Mouse (Mus musculus) frontal cortex, postnatal 25 days (tissue): ENCODE measurements at regions not wholly inside any gene's neighbourhood (a gene's known extent, or its start where the extent isn't known, plus 50 kb on each side); places are given as distances from the start of the nearest gene placed in this dataset.

Source experiments
- DNase-seq, 2 experiments: peaks; one replicate each; pipeline ENCODE4 v3.0.0; 2022; ENCODE audit warnings: low spot score in 2 of 2

GRCm38 (mm10) chr15:11712481-11713274, 194.4 kb downstream of the Npr3 start:
- no peak for DNase-seq

- no peak for DNase-seq
Measured at GRCm38 (mm10) chr15:11701246-11701645, 205.8 kb downstream of the Npr3 start.

DNA sequence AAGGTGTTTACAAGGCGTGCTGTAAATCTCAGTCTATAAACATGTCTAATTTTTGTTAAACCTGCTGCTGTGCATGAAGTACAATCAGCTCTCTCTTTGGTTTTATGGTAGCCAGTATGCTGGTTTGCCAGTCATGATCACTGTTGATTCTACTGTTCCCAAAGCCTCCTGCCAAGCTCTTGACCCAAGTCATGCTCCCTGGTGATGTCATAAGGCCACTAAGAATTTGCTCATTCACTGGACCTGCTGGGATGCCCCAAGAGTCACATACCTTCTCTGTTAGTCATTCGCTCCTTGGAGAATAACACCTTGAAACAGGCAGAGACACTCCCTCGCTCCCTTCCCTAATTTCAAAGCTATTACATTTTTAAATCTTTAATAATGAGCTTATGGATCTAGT, 207.2 kb downstream of the Npr3 start:
- no peak for DNase-seq

GRCm38 (mm10) chr15:11697060-11697459, 210.0 kb downstream of the Npr3 start:
- DNase-seq: no peak

- DNase-seq: no peak
Measured at GRCm38 (mm10) chr15:11693772-11694270, 213.3 kb downstream of the Npr3 start.

GRCm38 (mm10) chr15:11664839-11665379, 242.2 kb downstream of the Npr3 start:
- no peak for DNase-seq

DNA sequence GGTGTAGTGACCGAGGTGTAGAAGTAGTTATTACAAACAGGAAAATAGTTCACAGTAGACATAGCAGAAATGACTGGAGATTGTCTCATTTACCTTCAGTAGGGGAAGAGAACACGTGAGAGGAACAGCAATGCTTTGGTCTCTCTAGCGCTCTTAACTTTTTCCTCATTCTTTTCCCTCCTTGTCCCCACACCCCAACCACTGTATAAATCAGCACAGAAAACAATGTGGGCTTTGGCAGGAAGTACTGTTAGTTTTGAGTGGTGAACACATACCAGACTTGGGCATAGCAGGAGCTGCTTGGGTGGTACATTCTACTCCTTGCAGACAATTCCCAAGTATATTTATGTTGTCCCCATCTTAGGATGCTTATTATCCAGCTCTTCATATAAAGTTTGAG, 251.9 kb downstream of the Npr3 start:
- no peak for DNase-seq

- no peak for DNase-seq
Measured at GRCm38 (mm10) chr15:11646241-11646640, 246.8 kb upstream of the Tars start.

- DNase-seq: no peak
Measured at GRCm38 (mm10) chr15:11644779-11645178, 245.3 kb upstream of the Tars start.

GRCm38 (mm10) chr15:11630654-11631053, 231.2 kb upstream of the Tars start:
- DNase-seq: no peak

DNA sequence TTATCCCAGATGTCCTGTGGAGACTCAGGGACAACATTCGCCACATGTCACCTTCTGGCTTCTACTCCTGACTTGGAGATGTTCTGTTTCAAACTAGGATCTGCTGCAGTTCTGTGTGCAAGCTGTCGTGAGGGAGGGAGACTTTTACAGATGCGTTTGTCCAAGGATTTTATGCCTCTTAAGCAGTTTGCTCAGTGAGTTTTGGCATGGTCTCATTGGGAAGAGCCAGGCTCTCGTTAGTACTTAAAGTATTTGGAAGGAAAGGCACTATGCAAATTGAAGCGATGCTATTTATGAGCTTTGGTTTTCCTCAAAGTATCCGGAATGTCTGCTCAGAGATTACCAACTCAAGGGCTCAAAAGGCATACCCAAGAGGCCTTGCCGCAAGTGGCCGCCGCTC, 227.0 kb upstream of the Tars start:
- no peak for DNase-seq

- no peak for DNase-seq
Measured at GRCm38 (mm10) chr15:11612416-11612815, 213.0 kb upstream of the Tars start.

GRCm38 (mm10) chr15:11610043-11610670, 210.7 kb upstream of the Tars start:
- DNase-seq: no peak

GRCm38 (mm10) chr15:11607489-11607888, 208.0 kb upstream of the Tars start:
- no peak for DNase-seq

GRCm38 (mm10) chr15:11605677-11606076, 206.2 kb upstream of the Tars start:
- no peak for DNase-seq

GRCm38 (mm10) chr15:11597021-11597420, 197.6 kb upstream of the Tars start:
- DNase-seq: no peak

DNA sequence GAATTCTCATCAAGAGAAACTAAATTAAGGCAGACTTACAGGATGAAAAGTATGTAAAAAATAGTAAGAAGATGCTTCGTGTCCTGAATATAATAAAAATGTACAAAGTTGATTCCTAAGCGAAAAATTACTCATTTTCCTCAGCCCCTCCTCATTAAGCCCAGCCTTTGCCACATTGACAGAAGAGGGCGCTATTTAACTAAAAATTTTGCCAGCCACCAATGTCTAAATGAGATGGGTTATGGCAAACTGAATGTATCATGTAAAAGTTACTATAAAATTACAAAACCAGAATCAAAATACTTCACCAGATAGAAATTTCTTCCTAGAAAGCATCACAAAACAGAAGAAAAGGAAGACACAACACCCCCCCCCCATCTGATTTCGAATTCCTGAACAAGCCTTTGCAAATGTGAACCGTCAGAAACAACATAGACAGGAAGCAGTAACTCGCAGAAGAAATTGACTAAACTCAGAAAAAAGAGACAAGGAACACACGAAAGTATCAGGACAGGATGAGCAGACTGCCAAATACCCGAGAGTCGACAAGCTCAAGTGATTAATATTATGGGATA, 191.2 kb upstream of the Tars start:
- DNase-seq: no peak

DNA sequence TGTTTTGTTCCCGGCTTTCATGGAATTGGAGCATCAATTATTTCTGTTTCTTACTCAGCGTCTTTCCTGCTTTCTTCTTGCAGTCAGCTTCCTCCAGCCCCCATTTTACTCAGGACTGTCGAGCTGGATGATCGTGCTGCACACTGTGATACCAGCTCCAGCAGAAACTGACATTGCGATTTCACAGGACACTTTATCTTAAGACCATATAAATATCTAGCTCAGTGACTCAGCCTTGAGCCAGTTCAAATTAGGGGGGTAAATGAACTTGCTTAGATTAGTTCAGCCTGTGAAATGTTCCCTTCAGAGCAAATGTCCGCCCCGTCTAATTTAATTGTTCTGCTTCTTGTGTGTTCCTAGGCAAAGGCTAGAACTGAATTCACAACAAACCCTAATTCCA, 190.3 kb upstream of the Tars start:
- no peak for DNase-seq

GRCm38 (mm10) chr15:11586384-11586783, 186.9 kb upstream of the Tars start:
- DNase-seq: no peak

DNA sequence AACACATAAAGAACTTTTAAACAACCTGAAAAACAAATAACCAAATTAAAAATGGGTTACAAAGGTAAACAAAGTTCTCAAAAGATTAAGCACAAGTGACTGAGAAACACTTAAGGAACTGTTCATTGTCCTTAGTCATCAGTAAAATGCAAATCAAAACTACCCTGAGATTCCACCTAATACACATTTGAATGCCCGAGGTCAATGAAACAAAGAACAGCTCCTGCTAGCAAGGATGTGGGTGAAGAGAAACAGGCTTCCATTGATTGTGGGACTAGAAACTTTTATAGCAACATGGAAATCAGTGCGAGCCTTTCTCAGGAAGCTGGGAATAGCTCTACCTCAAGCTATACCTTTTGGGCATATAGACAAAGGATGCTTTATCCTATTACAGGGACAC, 184.7 kb upstream of the Tars start:
- no peak for DNase-seq

- no peak for DNase-seq
Measured at GRCm38 (mm10) chr15:11578331-11578730, 178.9 kb upstream of the Tars start.

- no peak for DNase-seq
Measured at GRCm38 (mm10) chr15:11574359-11574758, 174.9 kb upstream of the Tars start.

GRCm38 (mm10) chr15:11573496-11573895, 174.0 kb upstream of the Tars start:
- no peak for DNase-seq
